Mouse (Mus musculus): ENCODE measurements at regions not wholly inside any gene's neighbourhood (a gene's known extent, or its start where the extent isn't known, plus 50 kb on each side); places are given as distances from the start of the nearest gene placed in this dataset.

- in situ Hi-C loops (cut with MboI, MseI) = loop anchor here (5.0 kb wide), 1 partner anchor 80 kb away; no protein-coding TSS in a partner anchor
Measured at GRCm38 (mm10) chr13:117152655-117153054, 55.7 kb upstream of the Emb start.

- in situ Hi-C loops (cut with MboI, MseI) = no loop called here
Measured at GRCm38 (mm10) chr13:117143828-117144227, 64.5 kb upstream of the Emb start.

GRCm38 (mm10) chr13:117143255-117143654 is 65.1 kb upstream of the Emb start:
- in situ Hi-C loops (cut with MboI, MseI) = no loop called here

GRCm38 (mm10) chr13:117134352-117134751 is 74.0 kb upstream of the Emb start:
- in situ Hi-C loops (cut with MboI, MseI) = no loop called here

GRCm38 (mm10) chr13:117132123-117132522 is 76.2 kb upstream of the Emb start:
- in situ Hi-C loops (cut with MboI, MseI) = no loop called here

- in situ Hi-C loops (cut with MboI, MseI) = no loop called here
Measured at GRCm38 (mm10) chr13:117127813-117128549, 80.4 kb upstream of the Emb start.

- in situ Hi-C loops (cut with MboI, MseI) = no loop called here
Measured at GRCm38 (mm10) chr13:117127116-117127728, 81.1 kb upstream of the Emb start.

GRCm38 (mm10) chr13:117119636-117120035 is 88.7 kb upstream of the Emb start:
- in situ Hi-C loops (cut with MboI, MseI) = no loop called here

- in situ Hi-C loops (cut with MboI, MseI) = no loop called here
Measured at GRCm38 (mm10) chr13:117114797-117115196, 89.5 kb upstream of the Parp8 start.

GRCm38 (mm10) chr13:117112424-117112823 is 87.1 kb upstream of the Parp8 start:
- in situ Hi-C loops (cut with MboI, MseI) = no loop called here

- in situ Hi-C loops (cut with MboI, MseI) = no loop called here
Measured at GRCm38 (mm10) chr13:117105151-117105660, 79.9 kb upstream of the Parp8 start.

GRCm38 (mm10) chr13:117094773-117095172 is 69.4 kb upstream of the Parp8 start:
- in situ Hi-C loops (cut with MboI, MseI) = no loop called here

- in situ Hi-C loops (cut with MboI, MseI) = no loop called here
Measured at GRCm38 (mm10) chr13:117088629-117089028, 63.3 kb upstream of the Parp8 start.

- in situ Hi-C loops (cut with MboI, MseI) = no loop called here
Measured at GRCm38 (mm10) chr13:117082758-117083157, 57.4 kb upstream of the Parp8 start.

- in situ Hi-C loops (cut with MboI, MseI) = no loop called here
Measured at GRCm38 (mm10) chr13:117079316-117079715, 54.0 kb upstream of the Parp8 start.
